Mouse (Mus musculus): ENCODE data around the gene Lclat1. TPM values are rescaled to one million over a fixed set of nuclear protein-coding genes. Genes with fewer than 3 reads are reported as not detected.

The Lclat1 gene
- polyA plus RNA-seq, 1 experiment, result 27.2 TPM

DNA sequence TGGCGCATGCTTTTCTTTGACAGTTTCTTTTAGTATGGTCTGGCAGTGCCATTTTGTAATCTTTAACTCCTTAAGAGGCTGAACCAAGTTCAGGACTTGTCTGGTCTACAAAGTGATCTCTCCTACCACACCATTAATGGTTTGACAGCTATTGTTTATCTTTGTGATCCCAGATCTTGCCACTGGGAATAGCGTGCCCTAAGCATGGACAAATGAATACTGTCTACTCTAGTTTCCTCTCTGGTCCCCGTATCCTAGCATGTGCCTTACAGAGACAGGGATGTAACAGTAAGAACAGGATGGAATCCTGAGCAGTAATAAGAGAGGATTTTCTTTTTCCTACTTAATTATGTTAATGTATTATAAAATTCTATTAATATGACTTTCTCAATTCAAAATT, 105.0 kb downstream of the Lclat1 start:
- no peak overlapping the region for H3K4me2 ChIP-seq (ENCODE audit: low read depth)
- H3K79me2 ChIP-seq (ENCODE audit: control insufficient read depth, insufficient read depth), result no peaks in the 10 kb centered on the region
- TF ChIP-seq MAX (IDR thresholded peaks at IDR 0.05; ENCODE audit: low read depth) (no peak), USF1 (IDR thresholded peaks at IDR 0.05; ENCODE audit: low read depth) (no peak), MYOG (IDR thresholded peaks at IDR 0.05; ENCODE audit: control insufficient read depth in 1 of 3, insufficient read depth in 1 of 3, insufficient read length in 2 of 3, low read depth in 2 of 3) (no peak), REST (IDR thresholded peaks at IDR 0.05; ENCODE audit: insufficient read depth, insufficient read length) (no peak), TCF3 (IDR thresholded peaks at IDR 0.05; ENCODE audit: insufficient read length, low read depth) (no peak), SRF (IDR thresholded peaks at IDR 0.05; ENCODE audit: control insufficient read depth, insufficient read length, low read depth) (no peak), E2F4 (IDR thresholded peaks at IDR 0.05; ENCODE audit: insufficient read depth) (no peak), CEBPB (IDR thresholded peaks at IDR 0.05; ENCODE audit: insufficient read depth, poor library complexity, severe bottlenecking) (no peak), POLR2A (IDR thresholded peaks at IDR 0.05; ENCODE audit: insufficient read length, low read depth) (no peak), POLR2AphosphoS2 (IDR thresholded peaks at IDR 0.05; ENCODE audit: insufficient read length, low read depth) (no peak), TCF12 (IDR thresholded peaks at IDR 0.05; ENCODE audit: insufficient read depth, poor library complexity, severe bottlenecking) (no peak), MYOD1 (IDR thresholded peaks at IDR 0.05; ENCODE audit: control insufficient read depth in 1 of 3, insufficient read length in 2 of 3, low read depth in 2 of 3) (no peak)
- no peak overlapping the region for H3K4me3 ChIP-seq
- H3K27me3 ChIP-seq (ENCODE audit: control insufficient read depth, insufficient read depth, insufficient read length), result no peaks in the 10 kb centered on the region
- no peaks in the 10 kb centered on the region for H3K36me3 ChIP-seq (ENCODE audit: control insufficient read depth, insufficient read depth)
- H3ac ChIP-seq (ENCODE audit: control insufficient read depth, insufficient read length), result no peak overlapping the region

DNA sequence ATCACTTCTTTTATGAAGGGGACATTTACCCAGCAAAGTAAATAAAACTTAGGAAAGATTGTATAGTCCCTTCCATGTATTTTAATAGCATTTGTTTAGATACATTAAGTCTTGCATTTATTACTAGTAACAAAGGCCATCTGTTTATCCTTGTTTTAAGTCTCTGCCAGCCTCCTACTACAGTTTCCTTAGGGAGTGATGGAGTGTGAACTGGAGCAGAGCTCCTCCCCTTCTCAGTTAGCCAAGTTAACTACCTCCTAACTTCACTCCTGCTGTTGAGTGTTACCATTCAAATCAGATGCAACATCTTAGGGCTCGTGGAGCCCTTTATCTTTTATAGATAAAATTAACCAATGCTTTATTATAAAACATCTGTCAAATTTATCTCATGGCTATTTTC, 105.4 kb downstream of the Lclat1 start:
- Histone ChIP-seq H3K4me3 (no peak overlapping the region), H3K79me2 (ENCODE audit: control insufficient read depth, insufficient read depth) (no peaks in the 10 kb centered on the region), H3K27me3 (ENCODE audit: control insufficient read depth, insufficient read depth, insufficient read length) (no peaks in the 10 kb centered on the region), H3K4me2 (ENCODE audit: low read depth) (no peak overlapping the region), H3K36me3 (ENCODE audit: control insufficient read depth, insufficient read depth) (no peaks in the 10 kb centered on the region), H3ac (ENCODE audit: control insufficient read depth, insufficient read length) (no peak overlapping the region)
- TF ChIP-seq CEBPB (IDR thresholded peaks at IDR 0.05; ENCODE audit: insufficient read depth, poor library complexity, severe bottlenecking) (no peak), TCF3 (IDR thresholded peaks at IDR 0.05; ENCODE audit: insufficient read length, low read depth) (no peak), MYOG (IDR thresholded peaks at IDR 0.05; ENCODE audit: control insufficient read depth in 1 of 3, insufficient read depth in 1 of 3, insufficient read length in 2 of 3, low read depth in 2 of 3) (no peak), POLR2AphosphoS2 (IDR thresholded peaks at IDR 0.05; ENCODE audit: insufficient read length, low read depth) (no peak), POLR2A (IDR thresholded peaks at IDR 0.05; ENCODE audit: insufficient read length, low read depth) (no peak), MYOD1 (IDR thresholded peaks at IDR 0.05; ENCODE audit: control insufficient read depth in 1 of 3, insufficient read length in 2 of 3, low read depth in 2 of 3) (no peak), REST (IDR thresholded peaks at IDR 0.05; ENCODE audit: insufficient read depth, insufficient read length) (no peak), MAX (IDR thresholded peaks at IDR 0.05; ENCODE audit: low read depth) (no peak), E2F4 (IDR thresholded peaks at IDR 0.05; ENCODE audit: insufficient read depth) (no peak), USF1 (IDR thresholded peaks at IDR 0.05; ENCODE audit: low read depth) (no peak), SRF (IDR thresholded peaks at IDR 0.05; ENCODE audit: control insufficient read depth, insufficient read length, low read depth) (no peak), TCF12 (IDR thresholded peaks at IDR 0.05; ENCODE audit: insufficient read depth, poor library complexity, severe bottlenecking) (no peak)

GRCm38 (mm10) chr17:73213677-73214076, 105.9 kb downstream of the Lclat1 start:
- no peaks in the 10 kb centered on the region for H3K27me3 ChIP-seq (ENCODE audit: control insufficient read depth, insufficient read depth, insufficient read length)
- no peak overlapping the region for H3K4me2 ChIP-seq (ENCODE audit: low read depth)
- no peaks in the 10 kb centered on the region for H3K79me2 ChIP-seq (ENCODE audit: control insufficient read depth, insufficient read depth)
- no peak for TF ChIP-seq POLR2A (IDR thresholded peaks at IDR 0.05; ENCODE audit: insufficient read length, low read depth)
- no peak for TF ChIP-seq MAX (IDR thresholded peaks at IDR 0.05; ENCODE audit: low read depth)
- TF ChIP-seq CEBPB (IDR thresholded peaks at IDR 0.05; ENCODE audit: insufficient read depth, poor library complexity, severe bottlenecking), result no peak
- TF ChIP-seq TCF12 (IDR thresholded peaks at IDR 0.05; ENCODE audit: insufficient read depth, poor library complexity, severe bottlenecking), result no peak
- TF ChIP-seq SRF (IDR thresholded peaks at IDR 0.05; ENCODE audit: control insufficient read depth, insufficient read length, low read depth), result no peak
- TF ChIP-seq REST (IDR thresholded peaks at IDR 0.05; ENCODE audit: insufficient read depth, insufficient read length), result no peak
- TF ChIP-seq E2F4 (IDR thresholded peaks at IDR 0.05; ENCODE audit: insufficient read depth), result no peak
- TF ChIP-seq POLR2AphosphoS2 (IDR thresholded peaks at IDR 0.05; ENCODE audit: insufficient read length, low read depth), result no peak
- no peak for TF ChIP-seq USF1 (IDR thresholded peaks at IDR 0.05; ENCODE audit: low read depth)
- TF ChIP-seq TCF3 (IDR thresholded peaks at IDR 0.05; ENCODE audit: insufficient read length, low read depth), result no peak
- no peak for TF ChIP-seq MYOD1 (IDR thresholded peaks at IDR 0.05; ENCODE audit: control insufficient read depth in 1 of 3, insufficient read length in 2 of 3, low read depth in 2 of 3)
- TF ChIP-seq MYOG (IDR thresholded peaks at IDR 0.05; ENCODE audit: control insufficient read depth in 1 of 3, insufficient read depth in 1 of 3, insufficient read length in 2 of 3, low read depth in 2 of 3), result no peak
- no peak overlapping the region for H3ac ChIP-seq (ENCODE audit: control insufficient read depth, insufficient read length)
- no peak overlapping the region for H3K4me3 ChIP-seq
- H3K36me3 ChIP-seq (ENCODE audit: control insufficient read depth, insufficient read depth), result no peaks in the 10 kb centered on the region

DNA sequence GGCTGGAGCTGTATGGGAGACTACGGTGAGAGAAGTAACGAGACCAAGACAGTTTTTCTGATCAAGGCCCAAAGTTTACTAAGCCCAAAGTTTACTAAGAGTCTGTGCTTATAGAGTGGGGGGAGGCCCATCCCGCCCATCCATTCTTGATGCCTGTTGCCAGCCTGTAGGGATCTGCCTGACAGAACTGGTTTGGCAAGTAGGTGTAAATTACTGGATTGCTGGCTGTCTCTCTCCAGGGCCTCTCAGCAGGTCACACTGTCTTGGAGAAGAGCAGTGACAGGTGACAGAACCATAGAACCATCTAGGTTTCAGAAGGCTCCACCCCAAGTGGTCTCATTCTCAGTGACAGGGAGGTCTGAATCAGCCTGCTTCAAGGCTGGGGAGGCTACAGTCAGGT, 109.5 kb downstream of the Lclat1 start:
- Histone ChIP-seq H3ac (ENCODE audit: control insufficient read depth, insufficient read length) (no peak overlapping the region), H3K36me3 (ENCODE audit: control insufficient read depth, insufficient read depth) (peaks cover 6% of the 10 kb centered on the region), H3K4me2 (ENCODE audit: low read depth) (no peak overlapping the region), H3K4me3 (no peak overlapping the region), H3K27me3 (ENCODE audit: control insufficient read depth, insufficient read depth, insufficient read length) (no peaks in the 10 kb centered on the region), H3K79me2 (ENCODE audit: control insufficient read depth, insufficient read depth) (no peaks in the 10 kb centered on the region)
- TF ChIP-seq POLR2AphosphoS2 (IDR thresholded peaks at IDR 0.05; ENCODE audit: insufficient read length, low read depth) (no peak), TCF3 (IDR thresholded peaks at IDR 0.05; ENCODE audit: insufficient read length, low read depth) (no peak), CEBPB (IDR thresholded peaks at IDR 0.05; ENCODE audit: insufficient read depth, poor library complexity, severe bottlenecking) (no peak), TCF12 (IDR thresholded peaks at IDR 0.05; ENCODE audit: insufficient read depth, poor library complexity, severe bottlenecking) (no peak), MYOD1 (IDR thresholded peaks at IDR 0.05; ENCODE audit: control insufficient read depth in 1 of 3, insufficient read length in 2 of 3, low read depth in 2 of 3) (no peak), SRF (IDR thresholded peaks at IDR 0.05; ENCODE audit: control insufficient read depth, insufficient read length, low read depth) (no peak), POLR2A (IDR thresholded peaks at IDR 0.05; ENCODE audit: insufficient read length, low read depth) (no peak), REST (IDR thresholded peaks at IDR 0.05; ENCODE audit: insufficient read depth, insufficient read length) (no peak), MYOG (IDR thresholded peaks at IDR 0.05; ENCODE audit: control insufficient read depth in 1 of 3, insufficient read depth in 1 of 3, insufficient read length in 2 of 3, low read depth in 2 of 3) (no peak)
